Mouse (Mus musculus) gastrocnemius, postnatal 25 days (tissue): ENCODE measurements around the gene Agpat2. TPM values are rescaled to one million over a fixed set of nuclear protein-coding genes. Genes with fewer than 3 reads are reported as not detected.

Source experiments
- DNase-seq: peaks from one replicate; pipeline ENCODE4 v3.0.0; 2022
- total RNA-seq, 2 experiments: library from RNA; stranded (reverse); gene quantifications; 1 replicate in 1 of 2; 2 replicates in 1 of 2; pipeline ENCODE4 v1.2.3; 2021

The Agpat2 gene
- total RNA-seq, 2 experiments from 2014 or later: 3.0 to 14.6 TPM

GRCm38 (mm10) chr2:26574862-26575261 lies 29.4 kb downstream of the Agpat2 start:
- no peak for DNase-seq

GRCm38 (mm10) chr2:26573807-26574206 lies 30.4 kb downstream of the Agpat2 start:
- DNase-seq: no peak

- DNase-seq: peak; percentile 54
Measured at GRCm38 (mm10) chr2:26573396-26573795, 30.8 kb downstream of the Agpat2 start.

- DNase-seq: peak; percentile 66
Measured at GRCm38 (mm10) chr2:26571826-26572225, 32.4 kb downstream of the Agpat2 start.

- no peak for DNase-seq
Measured at GRCm38 (mm10) chr2:26571400-26571799, 32.8 kb downstream of the Agpat2 start.

- DNase-seq: no peak
Measured at GRCm38 (mm10) chr2:26570034-26570433, 34.2 kb downstream of the Agpat2 start.

- DNase-seq: peak; percentile 57
Measured at GRCm38 (mm10) chr2:26566221-26566620, 38.0 kb downstream of the Agpat2 start.

- DNase-seq: no peak
Measured at GRCm38 (mm10) chr2:26561351-26562016, 42.7 kb downstream of the Agpat2 start.

GRCm38 (mm10) chr2:26560506-26560905 lies 43.7 kb downstream of the Agpat2 start:
- DNase-seq: no peak

- DNase-seq: no peak
Measured at GRCm38 (mm10) chr2:26556535-26556993, 47.7 kb downstream of the Agpat2 start.

GRCm38 (mm10) chr2:26555076-26555475 lies 49.1 kb downstream of the Agpat2 start:
- peak; percentile 60 for DNase-seq

GRCm38 (mm10) chr2:26553904-26554303 lies 50.3 kb downstream of the Agpat2 start:
- no peak for DNase-seq

- no peak for DNase-seq
Measured at GRCm38 (mm10) chr2:26552066-26552465, 52.2 kb downstream of the Agpat2 start.

GRCm38 (mm10) chr2:26551446-26551845 lies 52.8 kb downstream of the Agpat2 start:
- DNase-seq: no peak

- no peak for DNase-seq
Measured at GRCm38 (mm10) chr2:26550777-26551176, 53.4 kb downstream of the Agpat2 start.

GRCm38 (mm10) chr2:26550205-26550604 lies 54.0 kb downstream of the Agpat2 start:
- no peak for DNase-seq

- DNase-seq: no peak
Measured at GRCm38 (mm10) chr2:26549801-26550200, 54.4 kb downstream of the Agpat2 start.

- no peak for DNase-seq
Measured at GRCm38 (mm10) chr2:26547481-26547880, 56.7 kb downstream of the Agpat2 start.

- no peak for DNase-seq
Measured at GRCm38 (mm10) chr2:26544265-26544664, 60.0 kb downstream of the Agpat2 start.

- no peak for DNase-seq
Measured at GRCm38 (mm10) chr2:26543768-26544167, 60.4 kb downstream of the Agpat2 start.

GRCm38 (mm10) chr2:26543155-26543554 lies 61.1 kb downstream of the Agpat2 start:
- DNase-seq: no peak
